Mouse (Mus musculus) neural tube, embryonic 11.5 days (tissue): ENCODE measurements around the gene Fshr. TPM values are rescaled to one million over a fixed set of nuclear protein-coding genes. Genes with fewer than 3 reads are reported as not detected.
"Not testable (repeated sequence)": the region's sequence is repeated elsewhere in the genome, so short reads cannot be mapped to it uniquely, and the experiment has no call there.

Source experiments
- ATAC-seq: fragments of 200-750 bp; cut with Nextera tagmentation; 2 replicates; pipeline ENCODE4 v1.8.0; 2017; ENCODE audit warnings: moderate number of reproducible peaks, mild to moderate bottlenecking, moderate TSS enrichment, moderate library complexity; ENCODE audit not compliant: insufficient read depth, low FRiP score, low TSS enrichment
- DNase-seq: peaks from one replicate; pipeline ENCODE4 v3.0.0-alpha.2; 2015; ENCODE audit warnings: low spot score
- H3K27ac ChIP-seq: fragments of 300-500 bp; sonication (generic); 2 replicates; pipeline ENCODE4 v1.5.1; 2014; ENCODE audit warnings: low read depth, mild to moderate bottlenecking, low read length
- H3K27me3 ChIP-seq: fragments of 300-500 bp; sonication (generic); 2 replicates; pipeline ENCODE4 v1.6.1; 2014; ENCODE audit warnings: mild to moderate bottlenecking, low read length, mixed read lengths; ENCODE audit not compliant: control insufficient read depth, insufficient read depth
- H3K36me3 ChIP-seq: fragments of 300-500 bp; sonication (generic); 2 replicates; pipeline ENCODE4 v1.6.1; 2014; ENCODE audit warnings: mild to moderate bottlenecking, low read length, moderate library complexity, mixed read lengths; ENCODE audit not compliant: control insufficient read depth, insufficient read depth
- H3K4me1 ChIP-seq: fragments of 300-500 bp; sonication (generic); 2 replicates; pipeline ENCODE4 v1.6.1; 2014; ENCODE audit warnings: low read length, mixed read lengths; ENCODE audit not compliant: control insufficient read depth, insufficient read depth
- H3K4me2 ChIP-seq: fragments of 300-500 bp; sonication (generic); 2 replicates; pipeline ENCODE4 v1.6.1; 2014; ENCODE audit warnings: low read depth, mild to moderate bottlenecking, moderate library complexity
- H3K4me3 ChIP-seq: fragments of 300-500 bp; sonication (generic); 2 replicates; pipeline ENCODE4 v1.5.1; 2014; ENCODE audit warnings: low read depth, low read length
- H3K9ac ChIP-seq: fragments of 300-500 bp; sonication (generic); 2 replicates; pipeline ENCODE4 v1.6.1; 2014; ENCODE audit warnings: mild to moderate bottlenecking, low read length
- H3K9me3 ChIP-seq: fragments of 300-500 bp; sonication (generic); 2 replicates; pipeline ENCODE4 v1.6.1; 2016; ENCODE audit warnings: low read length; ENCODE audit not compliant: control insufficient read depth
- WGBS: fragments of 180-500 bp; shearing (Covaris S2); extraction: QIAGEN DNeasy Blood & Tissue Kit; methylation state at CpG from one replicate; pipeline ENCODE4 v1.1.7; 2014; 5-methylcytosine and 5-hydroxymethylcytosine counted together
- polyA plus RNA-seq: library from polyadenylated mRNA; unstranded; fragments of >200 nt; fragmentation: Nextera tagmentation; extraction: Ambion mirVana; gene quantifications from 2 replicates; pipeline ENCODE4 v1.2.1, GENCODE M21; 2014

Fshr gene
- polyA plus RNA-seq = not detected in 2 replicates

- Histone ChIP-seq H3K9me3 (no peaks in the 10 kb centered on the region), H3K9ac (no peak within 1 kb of the TSS), H3K36me3 (no peaks in the 10 kb centered on the region), H3K4me1 (no peaks in the 10 kb centered on the region), H3K27ac (no peak within 1 kb of the TSS), H3K4me2 (no peak within 1 kb of the TSS), H3K4me3 (no peak within 1 kb of the TSS), H3K27me3 (no peaks in the 10 kb centered on the region)
- 88% methylated on average over 6 of the region's 6 CpGs for WGBS
- no peak for DNase-seq
- no peak for ATAC-seq
Observed at GRCm38 (mm10) chr17:89200575-89200974, at the start of gene Fshr. Fshr (minus strand) TSS chr17:89200675.

DNA sequence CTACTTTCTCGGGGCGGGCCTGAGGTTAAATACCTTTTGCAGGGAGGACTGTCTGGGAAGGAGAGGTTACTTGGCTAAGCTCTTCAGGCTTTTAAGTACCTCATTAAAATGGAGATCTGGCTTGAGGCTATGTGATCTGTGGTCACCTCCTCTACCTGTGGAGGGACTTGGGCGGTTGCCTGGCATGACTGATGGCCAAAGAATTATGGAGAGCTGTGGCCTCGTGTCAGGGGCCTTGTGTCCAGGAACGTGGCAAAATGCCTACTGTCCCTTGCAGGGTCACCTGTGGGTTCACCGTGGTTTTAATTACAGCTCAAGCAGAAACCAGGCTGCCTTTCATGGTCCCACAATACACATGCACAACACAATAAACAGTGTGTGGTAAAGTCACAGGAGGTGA lies 1.7 kb upstream of the Fshr start:
- H3K27me3 ChIP-seq = no peaks in the 10 kb centered on the region
- H3K4me2 ChIP-seq = no peak overlapping the region
- H3K27ac ChIP-seq = no peak overlapping the region
- H3K36me3 ChIP-seq = no peaks in the 10 kb centered on the region
- H3K4me1 ChIP-seq = no peaks in the 10 kb centered on the region
- WGBS = 83% methylated on average over 6 of the region's 6 CpGs
- DNase-seq (no peak), ATAC-seq (no peak)
- no peaks in the 10 kb centered on the region for H3K9me3 ChIP-seq
- H3K4me3 ChIP-seq = no peak overlapping the region
- no peak overlapping the region for H3K9ac ChIP-seq

DNA sequence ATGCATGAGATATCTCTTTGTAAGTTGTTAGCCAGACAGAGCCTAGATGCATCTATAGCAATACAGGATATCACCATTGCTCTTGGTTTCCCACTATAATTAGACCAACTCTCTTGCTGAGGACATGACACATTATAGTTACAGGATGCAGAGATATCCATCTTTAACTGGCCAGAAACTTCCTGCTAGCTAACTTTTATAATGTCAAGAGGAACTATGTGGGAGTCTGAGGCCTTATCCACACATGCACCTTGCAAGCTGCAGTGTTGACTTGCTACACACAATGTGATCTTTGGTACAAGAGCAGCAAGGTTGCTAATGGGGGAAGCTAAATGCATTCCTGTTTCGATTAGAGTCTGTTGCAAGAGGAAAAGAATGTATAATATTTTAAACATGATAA lies 26.9 kb downstream of the Fshr start:
- WGBS = 89% methylated on average over 1 of the region's 1 CpGs

DNA sequence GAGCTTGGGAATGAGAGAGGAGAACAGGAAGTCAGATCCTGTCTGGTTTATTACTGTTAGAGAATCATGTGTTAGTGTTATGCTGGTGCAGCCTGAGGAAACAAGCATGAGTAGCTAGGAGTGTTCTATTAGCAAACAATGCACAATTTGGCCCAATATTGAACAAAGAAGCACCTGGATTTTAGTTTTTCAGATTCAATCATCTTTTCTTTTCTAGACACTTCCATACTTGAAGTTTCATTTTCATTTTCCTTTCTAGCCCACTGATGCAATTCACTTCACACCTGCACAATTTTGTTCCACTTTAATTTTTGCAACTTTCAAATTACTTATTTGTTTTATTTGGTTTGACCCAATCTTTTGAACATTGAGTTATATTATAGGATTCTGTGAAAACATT lies 35.7 kb downstream of the Fshr start:
- H3K36me3 ChIP-seq = no peaks in the 10 kb centered on the region
- no peaks in the 10 kb centered on the region for H3K9me3 ChIP-seq
- DNase-seq (no peak), ATAC-seq (no peak)
- H3K4me3 ChIP-seq = no peak overlapping the region
- no peak overlapping the region for H3K9ac ChIP-seq
- no peaks in the 10 kb centered on the region for H3K27me3 ChIP-seq
- no peaks in the 10 kb centered on the region for H3K4me1 ChIP-seq
- no peak overlapping the region for H3K4me2 ChIP-seq
- H3K27ac ChIP-seq = no peak overlapping the region

More for the DNA sequence above, 26.9 kb downstream of the Fshr start:
- Histone ChIP-seq H3K4me2 (no peak overlapping the region), H3K27me3 (no peaks in the 10 kb centered on the region), H3K36me3 (no peaks in the 10 kb centered on the region), H3K9me3 (no peaks in the 10 kb centered on the region), H3K4me1 (no peaks in the 10 kb centered on the region), H3K9ac (no peak overlapping the region), H3K27ac (no peak overlapping the region), H3K4me3 (no peak overlapping the region)
- DNase-seq (no peak), ATAC-seq (no peak)

GRCm38 (mm10) chr17:89162475-89162874 lies 38.0 kb downstream of the Fshr start:
- Histone ChIP-seq H3K4me2 (no peak overlapping the region), H3K4me3 (no peak overlapping the region), H3K4me1 (no peaks in the 10 kb centered on the region), H3K36me3 (no peaks in the 10 kb centered on the region), H3K27me3 (no peaks in the 10 kb centered on the region), H3K27ac (no peak overlapping the region), H3K9me3 (no peaks in the 10 kb centered on the region), H3K9ac (no peak overlapping the region)
- no peak for ATAC-seq
- 93% methylated on average over 3 of the region's 3 CpGs for WGBS
- DNase-seq = no peak

DNA sequence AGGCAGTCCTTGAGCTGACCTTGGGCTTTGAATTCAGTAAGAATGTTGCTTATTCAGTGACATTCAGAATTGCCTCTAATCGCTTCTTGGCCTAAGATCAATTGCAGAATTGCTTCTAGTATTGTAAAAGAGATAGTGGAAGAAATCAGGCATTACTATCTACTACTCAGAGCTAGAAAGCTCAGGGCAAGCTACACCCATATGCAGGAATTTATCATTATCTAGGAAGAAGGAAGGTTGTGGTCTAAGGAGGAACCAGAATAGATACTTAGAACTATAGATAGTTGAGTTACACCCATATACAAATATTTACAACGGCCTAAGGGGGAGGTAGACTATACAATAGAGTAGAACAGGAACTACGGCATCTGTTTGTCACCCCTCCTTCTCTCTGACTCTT lies 41.1 kb downstream of the Fshr start:
- ATAC-seq, H3K4me2 ChIP-seq, H3K9ac ChIP-seq, H3K36me3 ChIP-seq, H3K27me3 ChIP-seq, H3K9me3 ChIP-seq, DNase-seq, H3K4me3 ChIP-seq, H3K27ac ChIP-seq, H3K4me1 ChIP-seq: not testable (repeated sequence)
- WGBS = 87% methylated on average over 3 of the region's 3 CpGs

GRCm38 (mm10) chr17:89144806-89145205 lies 55.7 kb downstream of the Fshr start:
- no peaks in the 10 kb centered on the region for H3K9me3 ChIP-seq
- H3K27me3 ChIP-seq = no peaks in the 10 kb centered on the region
- no peak overlapping the region for H3K9ac ChIP-seq
- H3K36me3 ChIP-seq = no peaks in the 10 kb centered on the region
- H3K4me2 ChIP-seq = no peak overlapping the region
- 85% methylated on average over 6 of the region's 6 CpGs for WGBS
- DNase-seq (no peak), ATAC-seq (no peak)
- no peak overlapping the region for H3K27ac ChIP-seq
- H3K4me1 ChIP-seq = no peaks in the 10 kb centered on the region
- no peak overlapping the region for H3K4me3 ChIP-seq

- Histone ChIP-seq H3K27me3 (no peaks in the 10 kb centered on the region), H3K4me3 (no peak overlapping the region), H3K9ac (no peak overlapping the region), H3K9me3 (no peaks in the 10 kb centered on the region), H3K27ac (no peak overlapping the region), H3K4me1 (no peaks in the 10 kb centered on the region), H3K4me2 (no peak overlapping the region), H3K36me3 (no peaks in the 10 kb centered on the region)
- ATAC-seq = no peak
- 77% methylated on average over 2 of the region's 2 CpGs for WGBS
- no peak for DNase-seq
Observed at GRCm38 (mm10) chr17:89120023-89120422, 80.5 kb downstream of the Fshr start.

DNA sequence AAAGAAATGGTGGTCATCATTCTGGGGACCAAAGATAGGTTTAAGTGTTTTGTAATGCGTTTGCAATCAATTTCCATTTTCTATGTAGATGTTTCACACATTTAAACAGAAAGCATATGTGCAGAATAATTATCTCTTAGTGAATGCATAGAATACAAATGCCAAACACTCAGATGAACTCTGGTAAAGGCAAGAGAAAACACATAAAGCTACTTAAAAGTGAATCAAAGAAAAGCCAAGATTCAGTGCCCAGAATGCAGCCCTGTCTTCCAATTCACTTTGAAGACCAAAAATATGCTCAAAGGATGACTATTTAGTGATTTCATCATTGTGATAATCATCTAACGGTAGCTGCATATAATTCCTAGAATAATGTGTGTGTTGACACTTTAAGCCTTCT lies 81.2 kb downstream of the Fshr start:
- no peak overlapping the region for H3K4me2 ChIP-seq
- no peaks in the 10 kb centered on the region for H3K9me3 ChIP-seq
- no peak overlapping the region for H3K9ac ChIP-seq
- H3K4me1 ChIP-seq = no peaks in the 10 kb centered on the region
- ATAC-seq = no peak
- no peak for DNase-seq
- H3K4me3 ChIP-seq = no peak overlapping the region
- 73% methylated on average over 2 of the region's 2 CpGs for WGBS
- H3K27me3 ChIP-seq = no peaks in the 10 kb centered on the region
- no peak overlapping the region for H3K27ac ChIP-seq
- no peaks in the 10 kb centered on the region for H3K36me3 ChIP-seq
